Mouse (Mus musculus): ENCODE measurements around the gene Col5a1.
A peak's percentile ranks its signal among the peaks of the same experiment; 100 is the strongest.

The Col5a1 gene

GRCm38 (mm10) chr2:27917177-27917576, 31.0 kb downstream of the Col5a1 start:
- DNase-seq (ENCODE audit: inconsistent age in 2 of 2, low spot score in 1 of 2): peak; percentile 55 to 69

GRCm38 (mm10) chr2:27918106-27918505, 31.9 kb downstream of the Col5a1 start:
- DNase-seq (ENCODE audit: inconsistent age in 2 of 2, low spot score in 1 of 2): peak in 1 of 2 experiments; percentile 34

- DNase-seq (ENCODE audit: inconsistent age in 2 of 2, low spot score in 1 of 2): peak in 1 of 2 experiments; percentile 20
Observed at GRCm38 (mm10) chr2:27919309-27919850, 33.2 kb downstream of the Col5a1 start.

GRCm38 (mm10) chr2:27922053-27922452, 35.8 kb downstream of the Col5a1 start:
- no peak for DNase-seq (ENCODE audit: inconsistent age in 2 of 2, low spot score in 1 of 2)

GRCm38 (mm10) chr2:27923718-27924117, 37.5 kb downstream of the Col5a1 start:
- DNase-seq (ENCODE audit: inconsistent age in 2 of 2, low spot score in 1 of 2): no peak

- peak in 1 of 2 experiments; percentile 54 for DNase-seq (ENCODE audit: inconsistent age in 2 of 2, low spot score in 1 of 2)
Observed at GRCm38 (mm10) chr2:27924463-27924862, 38.2 kb downstream of the Col5a1 start.

GRCm38 (mm10) chr2:27926478-27927165, 40.4 kb downstream of the Col5a1 start:
- DNase-seq (ENCODE audit: inconsistent age in 2 of 2, low spot score in 1 of 2): peak; percentile 66 to 89

- peak in 1 of 2 experiments; percentile 44 for DNase-seq (ENCODE audit: inconsistent age in 2 of 2, low spot score in 1 of 2)
Observed at GRCm38 (mm10) chr2:27930471-27931015, 44.3 kb downstream of the Col5a1 start.

- DNase-seq (ENCODE audit: inconsistent age in 2 of 2, low spot score in 1 of 2): no peak
Observed at GRCm38 (mm10) chr2:27931130-27931529, 44.9 kb downstream of the Col5a1 start.

- peak in 1 of 2 experiments; percentile 25 for DNase-seq (ENCODE audit: inconsistent age in 2 of 2, low spot score in 1 of 2)
Observed at GRCm38 (mm10) chr2:27931971-27932370, 45.7 kb downstream of the Col5a1 start.

- peak in 1 of 2 experiments; percentile 67 for DNase-seq (ENCODE audit: inconsistent age in 2 of 2, low spot score in 1 of 2)
Observed at GRCm38 (mm10) chr2:27934269-27934668, 48.0 kb downstream of the Col5a1 start.

GRCm38 (mm10) chr2:27934831-27935230, 48.6 kb downstream of the Col5a1 start:
- DNase-seq (ENCODE audit: inconsistent age in 2 of 2, low spot score in 1 of 2): no peak

- peak; percentile 76 to 81 for DNase-seq (ENCODE audit: inconsistent age in 2 of 2, low spot score in 1 of 2)
Observed at GRCm38 (mm10) chr2:27935441-27935840, 49.2 kb downstream of the Col5a1 start.

GRCm38 (mm10) chr2:27936607-27937191, 50.5 kb downstream of the Col5a1 start:
- DNase-seq (ENCODE audit: inconsistent age in 2 of 2, low spot score in 1 of 2): peak; percentile 90 to 95

GRCm38 (mm10) chr2:27939433-27939832, 53.2 kb downstream of the Col5a1 start:
- DNase-seq (ENCODE audit: inconsistent age in 2 of 2, low spot score in 1 of 2): no peak

GRCm38 (mm10) chr2:27940144-27940543, 53.9 kb downstream of the Col5a1 start:
- no peak for DNase-seq (ENCODE audit: inconsistent age in 2 of 2, low spot score in 1 of 2)

GRCm38 (mm10) chr2:27947252-27947651, 61.0 kb downstream of the Col5a1 start:
- DNase-seq (ENCODE audit: inconsistent age in 2 of 2, low spot score in 1 of 2): no peak

- DNase-seq (ENCODE audit: inconsistent age in 2 of 2, low spot score in 1 of 2): no peak
Observed at GRCm38 (mm10) chr2:27947917-27948316, 61.7 kb downstream of the Col5a1 start.

GRCm38 (mm10) chr2:27953866-27954265, 67.6 kb downstream of the Col5a1 start:
- DNase-seq (ENCODE audit: inconsistent age in 2 of 2, low spot score in 1 of 2): peak; percentile 80 to 91

GRCm38 (mm10) chr2:27954924-27955323, 68.7 kb downstream of the Col5a1 start:
- DNase-seq (ENCODE audit: inconsistent age in 2 of 2, low spot score in 1 of 2): no peak

GRCm38 (mm10) chr2:27956751-27957150, 70.5 kb downstream of the Col5a1 start:
- DNase-seq (ENCODE audit: inconsistent age in 2 of 2, low spot score in 1 of 2): no peak

GRCm38 (mm10) chr2:27957184-27957583, 71.0 kb downstream of the Col5a1 start:
- peak in 1 of 2 experiments; percentile 78 for DNase-seq (ENCODE audit: inconsistent age in 2 of 2, low spot score in 1 of 2)
